Mouse (Mus musculus): ENCODE measurements around the gene Fcamr. TPM values are rescaled to one million over a fixed set of nuclear protein-coding genes. Genes with fewer than 3 reads are reported as not detected.

Gene Fcamr
- total RNA-seq (2015; ENCODE audit: low replicate concordance) (not detected in 2 replicates), total RNA-seq (2017; ENCODE audit: low replicate concordance) (not detected in 2 replicates)

DNA sequence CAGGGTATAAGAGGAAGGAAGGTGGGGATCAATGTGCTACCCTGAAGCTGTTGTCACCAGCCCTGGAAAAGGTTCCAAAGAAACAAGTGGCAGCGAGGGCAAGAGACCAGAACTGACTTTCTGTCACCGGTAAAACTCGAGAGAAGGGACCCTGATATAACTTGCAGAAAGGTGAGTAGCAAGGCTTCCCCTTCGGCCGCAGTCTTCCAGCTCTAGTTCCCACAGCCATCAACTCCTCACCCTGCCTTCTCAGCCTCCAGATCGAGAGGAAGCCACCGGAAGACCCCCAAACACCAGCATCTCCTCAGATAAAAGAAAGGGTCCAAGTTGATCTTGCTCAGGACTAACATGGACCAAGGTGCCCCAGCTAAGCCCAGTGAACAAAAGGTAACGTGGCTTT is at the start of gene Fcamr:
Gene Fcamr, plus strand, starts transcription at position 301 of the 400 bp plus-strand sequence.
- ATAC-seq (replicated peaks; ENCODE audit: low FRiP score, poor library complexity, severe bottlenecking) = no peak

DNA sequence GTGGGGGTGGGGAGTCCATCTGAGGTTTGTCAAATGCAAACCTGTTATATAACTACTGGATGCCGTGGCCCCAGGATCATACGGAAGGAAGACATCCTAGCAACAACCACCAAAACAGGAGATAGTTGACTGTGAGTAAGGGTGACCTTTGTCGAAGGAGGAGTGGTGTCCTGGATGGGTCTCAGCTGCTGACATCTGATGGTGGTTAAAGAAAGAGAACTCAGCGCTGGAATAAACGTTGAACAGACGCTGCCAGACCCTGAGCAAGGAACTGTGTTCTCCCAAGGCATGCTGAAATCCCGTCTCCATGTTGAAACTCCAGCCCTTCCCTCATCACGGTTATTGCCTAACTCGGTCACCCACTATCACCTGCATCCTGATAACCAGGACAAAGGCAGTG is 41.0 kb upstream of the Fcamr start:
- ATAC-seq (replicated peaks; ENCODE audit: low FRiP score, poor library complexity, severe bottlenecking) = no peak

DNA sequence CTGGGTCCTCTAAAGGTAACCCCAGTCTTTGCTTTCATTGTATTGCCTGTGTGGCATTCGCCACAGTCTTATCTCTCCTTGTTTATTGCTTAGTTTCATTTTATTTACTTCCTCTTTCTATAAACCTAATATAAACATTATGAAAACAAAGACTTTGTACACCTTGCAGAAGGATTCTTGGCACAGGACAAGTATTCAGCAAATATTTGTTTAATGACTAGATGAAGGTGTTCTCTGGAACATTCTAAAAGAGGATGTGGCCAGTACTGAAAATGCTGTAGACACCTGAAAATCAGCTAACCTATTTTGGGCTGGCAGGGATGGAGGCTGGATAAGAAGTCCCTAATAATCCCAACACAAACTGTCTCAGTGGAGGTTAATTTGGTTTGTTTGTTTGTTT is 39.1 kb upstream of the Fcamr start:
- no peak for ATAC-seq (replicated peaks; ENCODE audit: low FRiP score, poor library complexity, severe bottlenecking)

DNA sequence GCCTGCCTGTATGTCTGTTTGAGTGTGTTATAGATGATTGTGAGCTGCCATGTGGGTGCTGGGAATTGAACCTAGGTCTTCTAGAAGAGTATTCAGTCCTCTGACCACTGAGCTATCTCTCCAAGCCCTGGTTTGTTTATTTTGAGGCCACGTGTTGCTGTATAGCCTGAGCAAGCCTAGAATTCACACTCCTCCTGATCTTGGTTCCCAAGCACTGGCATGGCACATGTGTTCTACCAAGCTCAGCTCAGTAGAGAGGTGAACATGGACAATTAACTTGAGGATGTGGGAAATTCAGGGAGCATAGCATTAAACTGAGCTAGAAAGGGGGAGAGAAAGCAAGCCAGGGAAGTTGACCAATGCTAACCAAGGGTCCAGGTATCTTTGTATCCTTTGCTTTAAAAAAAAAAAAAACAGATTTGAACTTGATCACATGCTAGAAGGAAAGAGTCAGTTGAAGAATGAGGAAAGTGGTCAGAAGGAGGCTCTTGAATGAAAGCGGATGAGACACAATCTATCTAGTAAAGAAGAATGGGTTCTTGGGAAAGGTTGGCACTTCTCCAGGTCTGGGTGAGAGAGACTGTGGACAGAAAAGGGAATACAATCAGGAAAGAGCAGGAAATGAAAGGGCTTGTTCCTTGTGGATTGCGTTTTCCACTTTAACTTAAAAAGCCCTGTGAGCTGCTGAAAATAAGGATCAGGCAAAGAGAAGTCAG is 38.5 kb upstream of the Fcamr start:
- no peak for ATAC-seq (replicated peaks; ENCODE audit: low FRiP score, poor library complexity, severe bottlenecking)

DNA sequence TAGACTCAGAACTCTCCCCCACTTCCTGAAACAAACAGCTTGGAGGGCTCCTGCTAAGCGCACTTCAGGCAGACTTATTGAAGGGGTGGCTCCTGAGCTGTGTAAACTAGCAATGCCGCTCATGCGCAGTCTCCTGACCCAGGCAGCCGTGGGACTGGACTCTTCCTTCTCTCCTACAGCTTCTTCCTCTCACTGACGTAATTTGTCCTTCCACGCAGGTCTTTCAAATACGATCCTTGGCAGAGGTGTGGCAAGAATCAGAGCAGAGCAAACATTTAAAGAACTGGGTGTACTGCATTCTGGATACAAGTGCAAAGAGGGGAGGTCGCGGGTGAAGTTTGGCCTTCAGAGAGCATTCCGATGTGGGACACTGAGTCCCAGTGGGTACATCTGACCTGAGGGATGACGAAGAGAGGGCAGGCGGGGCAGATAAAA is 36.7 kb upstream of the Fcamr start:
- ATAC-seq (replicated peaks; ENCODE audit: low FRiP score, poor library complexity, severe bottlenecking) = no peak

DNA sequence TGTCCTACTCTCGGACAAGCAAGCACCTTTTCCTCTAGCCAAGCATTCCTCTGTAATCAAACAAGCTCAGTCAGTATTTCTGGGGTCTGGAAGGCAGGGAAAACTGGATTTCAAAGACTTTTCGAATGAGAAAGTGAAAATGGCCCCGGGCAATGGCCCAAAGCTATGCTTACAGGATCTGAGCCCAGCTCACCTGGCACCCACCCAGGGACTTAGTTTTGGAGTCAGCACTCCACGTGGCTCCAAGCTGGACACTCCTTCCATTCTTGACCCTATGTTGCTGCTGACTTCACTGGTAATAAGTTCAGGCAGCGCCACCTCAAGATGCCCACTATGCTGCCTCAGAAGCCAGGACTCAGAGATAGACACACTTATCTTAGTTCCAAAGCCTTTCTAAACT is 33.6 kb upstream of the Fcamr start:
- no peak for ATAC-seq (replicated peaks; ENCODE audit: low FRiP score, poor library complexity, severe bottlenecking)

DNA sequence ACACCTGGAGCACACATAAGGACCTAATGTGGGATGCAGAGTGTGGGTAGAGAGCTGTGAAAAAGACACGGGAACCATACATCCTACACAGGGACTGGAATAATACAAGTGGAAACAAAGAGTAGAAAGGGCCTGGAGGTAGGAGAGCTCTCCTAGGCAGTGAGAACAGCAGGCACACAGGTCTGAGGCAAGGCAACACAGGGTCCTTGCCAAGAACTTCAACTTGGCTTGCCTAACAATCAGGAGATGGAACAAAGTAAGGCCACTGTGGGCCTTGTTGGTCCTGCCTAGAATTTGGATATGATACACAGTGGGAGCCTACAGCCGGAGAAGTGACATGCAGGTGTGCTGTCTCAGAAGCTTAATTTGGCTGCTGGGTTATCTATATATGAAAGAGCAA is 30.8 kb upstream of the Fcamr start:
- no peak for ATAC-seq (replicated peaks; ENCODE audit: low FRiP score, poor library complexity, severe bottlenecking)

DNA sequence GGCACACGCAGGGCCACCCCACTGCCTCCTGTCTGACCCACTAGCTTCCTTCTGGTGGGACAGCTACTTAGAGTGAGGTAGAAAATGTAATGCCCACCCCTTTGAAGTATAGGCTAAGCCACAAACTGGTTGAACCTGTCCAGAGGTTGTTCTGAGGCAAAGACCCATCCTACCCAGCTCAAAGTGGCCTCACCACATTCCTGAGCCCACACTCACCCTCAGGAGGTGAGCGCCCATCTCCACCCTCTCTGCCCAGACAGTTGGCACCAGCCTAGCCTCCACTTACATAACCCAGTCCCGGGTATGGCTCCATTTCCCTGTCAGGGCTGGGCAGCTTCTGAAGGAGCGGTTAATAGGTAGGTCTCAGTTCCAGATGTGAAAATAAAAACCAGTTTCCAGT is 30.2 kb upstream of the Fcamr start:
- no peak for ATAC-seq (replicated peaks; ENCODE audit: low FRiP score, poor library complexity, severe bottlenecking)

DNA sequence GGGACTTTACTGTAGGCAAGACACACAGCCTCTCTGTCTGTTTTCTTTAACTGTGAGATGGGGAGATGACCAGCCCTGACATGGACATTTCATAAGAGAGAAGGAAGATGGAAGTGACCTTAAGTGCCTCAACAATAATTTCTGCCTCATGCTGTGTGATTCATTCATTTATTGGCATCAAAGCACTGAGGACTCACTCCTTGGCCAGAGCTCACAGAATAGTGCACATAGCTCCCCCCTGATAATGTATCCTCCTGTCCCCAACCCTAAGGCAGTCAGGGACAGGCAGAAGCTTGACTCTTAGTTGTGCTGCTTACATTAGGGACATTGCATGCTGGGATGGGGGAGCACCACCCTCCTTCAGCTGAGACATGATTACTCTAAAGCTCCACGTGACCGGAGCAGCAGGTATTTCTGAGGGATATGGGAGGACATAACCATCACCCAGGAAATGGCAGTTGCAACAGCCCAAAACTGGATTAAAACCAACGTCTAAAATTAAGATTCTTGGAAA is 29.7 kb upstream of the Fcamr start:
- no peak for ATAC-seq (replicated peaks; ENCODE audit: low FRiP score, poor library complexity, severe bottlenecking)

DNA sequence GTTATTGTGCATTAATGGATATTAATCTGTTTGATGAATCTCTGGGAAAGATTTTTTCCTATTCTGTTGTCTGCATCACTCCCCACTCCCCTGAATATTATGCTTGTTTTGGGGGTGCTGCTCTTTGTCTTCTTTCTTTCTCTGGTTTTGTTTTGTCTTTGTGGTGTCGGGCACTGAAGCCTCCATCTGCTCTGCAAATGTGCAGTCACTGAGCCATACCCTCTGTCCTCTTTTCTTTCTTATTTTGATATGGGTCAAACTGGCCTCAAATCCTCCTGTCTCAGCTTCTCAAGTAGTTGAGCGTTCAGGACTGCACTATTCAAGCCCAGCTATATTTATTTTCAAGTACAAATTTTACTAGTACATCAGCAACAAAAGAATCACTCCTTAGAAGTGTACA is 25.5 kb upstream of the Fcamr start:
- ATAC-seq (replicated peaks; ENCODE audit: low FRiP score, poor library complexity, severe bottlenecking) = no peak

DNA sequence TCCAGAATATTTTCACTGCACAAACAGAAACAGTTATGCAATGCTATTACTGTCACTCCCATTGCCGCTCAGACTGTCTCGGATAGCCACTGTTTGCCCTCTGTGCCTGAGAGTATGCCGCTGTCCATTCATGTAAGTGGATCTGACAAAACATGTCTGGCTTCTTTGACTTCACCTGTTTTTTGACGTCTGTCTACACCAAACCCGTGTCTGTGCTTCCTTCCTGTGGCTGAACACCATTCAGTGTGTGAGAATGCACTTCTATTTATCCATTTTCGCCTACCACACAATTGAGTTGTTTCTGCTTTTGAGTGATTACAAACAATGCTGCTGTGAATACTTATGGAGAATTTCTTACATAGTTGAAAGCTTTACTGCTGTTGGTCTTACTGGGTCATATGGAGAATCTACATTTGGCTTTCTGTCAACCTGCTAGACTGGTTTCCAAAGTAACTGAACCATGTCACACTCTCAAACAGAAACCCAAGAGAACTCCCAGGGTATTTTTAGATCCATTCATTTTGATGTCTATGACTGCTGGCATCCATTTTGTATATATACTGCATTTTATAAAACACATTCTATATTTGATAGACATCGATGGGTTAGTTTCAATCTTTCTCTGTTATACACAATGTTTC is 24.9 kb upstream of the Fcamr start:
- no peak for ATAC-seq (replicated peaks; ENCODE audit: low FRiP score, poor library complexity, severe bottlenecking)

DNA sequence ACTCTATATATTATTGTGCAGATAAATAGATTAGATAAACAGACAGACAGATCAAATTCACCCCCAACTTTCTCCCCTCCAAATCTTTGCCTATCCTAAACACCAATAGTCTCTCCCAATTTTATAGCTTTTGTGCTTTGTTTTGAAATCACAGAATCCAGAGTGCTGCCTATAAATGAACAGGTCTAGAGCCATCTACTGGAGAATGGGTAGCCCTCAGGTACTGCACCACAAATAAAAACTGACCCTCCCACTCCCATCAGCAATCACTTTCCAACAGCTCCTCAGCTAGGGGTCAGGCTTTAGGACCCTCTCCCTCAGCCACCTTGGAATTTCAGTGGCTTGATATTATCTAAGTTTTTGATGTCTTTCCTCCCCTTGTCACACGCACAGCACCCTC is 24.1 kb upstream of the Fcamr start:
- peak; percentile 67 for ATAC-seq (replicated peaks; ENCODE audit: low FRiP score, poor library complexity, severe bottlenecking)

DNA sequence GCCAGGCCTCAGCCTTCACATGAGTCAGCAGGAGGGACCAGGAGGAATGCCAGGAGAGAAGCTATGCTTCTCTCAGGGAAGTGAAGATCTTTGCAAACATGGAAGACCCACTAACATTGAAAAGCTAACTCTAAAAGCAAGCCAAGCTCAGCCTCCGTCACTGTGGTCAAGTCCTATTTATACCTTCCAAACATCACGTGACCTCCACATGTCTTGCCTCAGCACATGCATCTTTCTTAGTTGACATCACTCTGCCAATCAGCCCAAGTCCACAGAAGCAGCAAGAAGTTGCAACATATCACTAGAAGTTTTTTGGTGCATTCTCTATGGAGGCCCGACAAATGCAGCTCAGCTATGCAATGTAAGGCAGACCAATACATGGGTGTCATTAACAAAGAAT is 20.8 kb upstream of the Fcamr start:
- ATAC-seq (replicated peaks; ENCODE audit: low FRiP score, poor library complexity, severe bottlenecking) = no peak

DNA sequence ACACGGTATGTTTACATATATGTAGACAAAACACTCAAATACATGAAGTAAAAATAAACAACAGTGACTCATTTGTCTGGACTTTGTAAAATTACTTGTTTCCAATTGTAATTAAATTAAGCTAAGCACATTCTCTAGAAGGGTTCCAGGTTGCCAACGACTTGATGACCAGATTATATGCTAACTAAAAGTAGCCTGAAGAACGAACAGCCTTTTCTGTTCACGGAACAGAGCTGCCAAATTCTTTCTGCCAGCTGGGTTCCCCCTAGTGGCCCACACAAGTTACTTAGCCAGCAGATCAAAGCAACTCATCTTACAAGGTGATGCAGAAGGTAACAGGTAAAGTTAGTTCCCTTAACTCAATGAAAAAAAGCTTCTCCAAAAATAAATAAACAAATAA is 16.6 kb upstream of the Fcamr start:
- peak; percentile 84 for ATAC-seq (replicated peaks; ENCODE audit: low FRiP score, poor library complexity, severe bottlenecking)

DNA sequence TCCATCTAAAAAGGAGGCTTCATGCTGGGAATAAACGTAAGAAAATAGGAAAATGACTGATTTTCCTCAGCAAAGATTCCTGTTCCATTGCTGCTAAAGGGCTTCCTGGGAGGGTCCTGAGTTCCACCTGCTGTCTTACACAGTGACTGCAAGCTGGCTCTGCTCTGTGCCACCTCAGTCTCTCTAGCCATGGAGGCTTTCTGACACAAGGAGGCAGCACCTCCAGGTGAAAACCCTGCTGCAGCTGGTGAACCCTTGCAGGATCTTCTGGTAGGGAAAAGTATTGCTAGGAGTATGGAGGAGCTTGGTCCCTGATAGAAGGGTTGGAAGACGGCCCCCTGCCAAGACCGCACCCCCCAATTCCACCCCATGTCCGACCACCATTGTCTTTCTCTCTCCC is 13.7 kb upstream of the Fcamr start:
- ATAC-seq (replicated peaks; ENCODE audit: low FRiP score, poor library complexity, severe bottlenecking) = no peak; the same call in 1 of the 2 replicates

DNA sequence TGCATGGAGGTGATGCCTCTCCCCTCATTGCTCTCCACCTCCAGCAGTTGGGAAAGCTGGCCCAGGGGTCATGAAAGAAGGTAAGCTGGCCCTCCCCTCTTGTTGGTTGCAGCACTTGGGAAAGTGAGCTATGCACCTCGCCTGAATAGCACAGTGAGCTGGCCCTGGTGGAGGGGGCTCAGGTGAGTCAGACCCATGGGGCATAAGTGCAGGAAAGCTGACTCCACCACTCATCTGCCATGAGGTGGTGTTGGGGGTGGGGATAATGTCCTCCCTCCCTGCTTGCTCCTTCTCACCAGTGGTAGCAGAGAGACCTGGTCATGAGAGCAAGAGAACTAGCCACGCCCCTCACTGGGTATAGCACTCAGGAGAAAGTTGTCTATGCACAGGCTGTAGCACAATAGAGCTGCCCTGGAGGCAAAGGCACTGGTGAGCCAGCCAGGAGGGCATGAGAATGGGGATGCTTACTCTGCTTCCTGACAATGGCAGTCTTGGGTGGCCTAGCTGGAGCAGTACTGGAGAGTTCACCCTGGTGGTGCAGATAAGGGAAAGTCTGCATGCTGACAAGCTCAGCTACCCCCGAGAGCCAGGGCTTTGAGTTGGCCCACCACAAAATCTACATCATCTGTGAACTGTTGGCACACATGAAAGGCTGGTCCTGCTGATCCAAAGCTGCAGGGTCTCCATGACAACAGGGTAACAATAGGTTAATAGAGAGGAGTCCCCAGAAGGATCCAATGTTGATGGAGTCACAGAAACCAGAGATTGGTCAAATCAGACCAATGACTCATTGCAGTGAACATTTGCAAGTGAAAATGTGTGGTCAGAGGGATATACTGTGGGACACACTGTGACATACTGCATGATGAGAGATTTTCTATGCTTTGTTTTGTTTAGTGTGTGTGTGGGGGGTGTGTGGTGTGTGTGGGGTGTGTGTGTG is 10.9 kb upstream of the Fcamr start:
- ATAC-seq (replicated peaks; ENCODE audit: low FRiP score, poor library complexity, severe bottlenecking) = no peak

DNA sequence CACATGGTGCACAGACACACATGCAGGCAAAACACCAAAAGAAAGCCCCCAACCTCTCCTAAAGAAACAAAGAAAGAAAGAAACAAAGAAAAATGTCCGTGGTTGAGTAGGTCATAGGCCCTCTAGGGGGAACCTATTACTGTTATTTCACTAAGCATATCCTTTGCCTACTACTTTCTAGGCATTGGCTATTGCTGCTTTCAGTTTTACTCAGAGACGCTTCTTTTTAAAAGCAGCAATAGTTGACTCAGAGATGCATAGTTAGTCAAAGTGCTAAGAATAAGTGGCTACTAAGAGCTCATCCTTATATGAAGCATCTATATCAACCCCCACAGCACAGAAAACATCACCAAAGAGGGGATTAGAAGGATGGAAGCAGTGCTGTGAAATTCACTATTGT is 5.4 kb upstream of the Fcamr start:
- ATAC-seq (replicated peaks; ENCODE audit: low FRiP score, poor library complexity, severe bottlenecking) = no peak

DNA sequence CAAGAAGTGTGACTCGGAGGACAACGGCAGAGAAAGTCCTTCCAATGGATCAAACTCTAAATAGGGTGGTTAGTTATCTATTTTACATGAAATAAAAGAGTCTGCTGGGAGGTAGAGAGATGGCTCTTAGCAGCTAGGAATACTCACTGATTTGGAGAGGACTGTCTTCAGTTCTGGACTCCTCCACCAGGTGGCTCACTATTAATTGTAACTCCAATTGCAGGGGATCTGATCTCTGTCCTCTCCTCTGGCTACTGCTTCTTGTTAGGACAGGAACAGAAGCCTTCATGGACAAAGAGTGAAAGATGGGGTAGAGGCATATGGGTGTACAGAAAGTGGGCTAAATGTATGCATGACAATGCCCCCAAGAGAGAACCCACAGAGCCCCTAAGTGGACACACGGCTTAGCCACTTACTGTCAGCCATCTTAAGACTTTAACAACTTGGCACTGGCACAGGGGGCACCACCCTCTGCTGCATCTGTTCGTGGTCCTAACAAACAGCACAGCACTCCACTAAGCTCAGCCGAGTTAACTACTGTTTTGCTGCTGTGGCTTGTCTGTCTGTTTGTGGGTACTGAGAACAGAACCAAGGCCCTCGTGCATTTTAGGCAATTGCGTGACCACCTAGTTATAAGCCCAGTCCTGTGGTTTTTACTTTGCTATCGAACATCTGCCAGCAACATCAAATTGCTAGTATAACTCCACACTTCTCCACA is 3.6 kb upstream of the Fcamr start:
- ATAC-seq (replicated peaks; ENCODE audit: low FRiP score, poor library complexity, severe bottlenecking) = peak; percentile 78

DNA sequence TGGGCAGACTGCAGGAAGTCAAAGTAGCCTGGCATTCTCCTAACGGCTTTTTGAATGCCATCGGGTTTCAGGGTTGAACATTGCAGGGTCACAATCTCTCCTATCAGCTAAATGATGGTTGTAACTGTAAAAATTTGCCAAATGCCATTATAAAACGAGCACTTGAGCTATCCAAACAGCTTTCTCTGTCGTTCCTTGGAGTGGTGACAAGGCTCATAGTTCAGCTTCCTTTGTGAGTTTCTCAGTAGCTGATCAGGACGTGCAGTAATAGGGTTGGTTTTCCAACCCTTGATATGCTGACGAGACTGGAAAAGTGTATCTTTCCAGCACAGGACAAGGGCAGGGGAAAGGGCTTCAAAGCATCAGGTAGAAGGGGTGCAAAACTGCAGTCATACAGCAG is 2.7 kb upstream of the Fcamr start:
- ATAC-seq (replicated peaks; ENCODE audit: low FRiP score, poor library complexity, severe bottlenecking) = no peak

DNA sequence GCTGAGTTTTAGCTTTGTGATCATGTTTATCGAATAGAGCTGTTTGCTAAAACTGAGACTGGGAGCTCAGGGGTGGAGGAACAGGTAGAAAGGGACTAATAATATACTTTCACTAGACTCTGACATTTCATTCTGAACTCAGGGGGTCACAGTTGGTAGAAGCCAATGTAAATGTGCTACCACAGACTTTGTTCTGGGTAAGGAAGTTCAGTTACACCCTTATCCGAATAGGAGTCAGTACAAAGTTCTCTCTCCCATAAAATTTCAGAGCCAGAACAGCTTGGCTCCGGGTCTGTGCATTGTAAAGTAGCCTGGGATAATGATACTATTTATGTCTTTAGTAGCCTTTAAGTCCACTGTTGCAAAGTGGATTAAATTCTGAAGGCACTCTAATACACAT is 2.2 kb upstream of the Fcamr start:
- ATAC-seq (replicated peaks; ENCODE audit: low FRiP score, poor library complexity, severe bottlenecking) = no peak
